Mouse (Mus musculus): ENCODE data around the gene Dhx58. TPM values are rescaled to one million over a fixed set of nuclear protein-coding genes. Genes with fewer than 3 reads are reported as not detected.

Dhx58 gene
- polyA plus RNA-seq, 1 experiment from 2014 or later: 1.3 TPM

- Histone ChIP-seq H3K27me3 (ENCODE audit: control insufficient read depth, insufficient read depth, low read length) (no peaks in the 10 kb centered on the region), H3K27ac (ENCODE audit: low read depth, low read length) (no peak overlapping the region), H3K9me3 (replicated peaks; ENCODE audit: control insufficient read depth, low read length) (no peaks in the 10 kb centered on the region), H3K4me3 (ENCODE audit: low read depth, low read length) (no peak overlapping the region), H3K9ac (ENCODE audit: low read depth, low read length) (no peak overlapping the region), H3K4me1 (ENCODE audit: control insufficient read depth, insufficient read depth, low read length) (peaks cover 7% of the 10 kb centered on the region), H3K36me3 (ENCODE audit: control insufficient read depth, insufficient read depth, low read length) (peaks cover 2% of the 10 kb centered on the region; the same call in 1 of the 2 replicates), H3K4me2 (no peak overlapping the region)
- no peak for ATAC-seq (replicated peaks; ENCODE audit: insufficient number of reproducible peaks, low FRiP score, low TSS enrichment)
- 76% methylated on average over 4 of the region's 4 CpGs for WGBS (ENCODE audit: insufficient replicate concordance)
Observed at GRCm38 (mm10) chr11:100729976-100730375, 25.9 kb upstream of the Dhx58 start.

DNA sequence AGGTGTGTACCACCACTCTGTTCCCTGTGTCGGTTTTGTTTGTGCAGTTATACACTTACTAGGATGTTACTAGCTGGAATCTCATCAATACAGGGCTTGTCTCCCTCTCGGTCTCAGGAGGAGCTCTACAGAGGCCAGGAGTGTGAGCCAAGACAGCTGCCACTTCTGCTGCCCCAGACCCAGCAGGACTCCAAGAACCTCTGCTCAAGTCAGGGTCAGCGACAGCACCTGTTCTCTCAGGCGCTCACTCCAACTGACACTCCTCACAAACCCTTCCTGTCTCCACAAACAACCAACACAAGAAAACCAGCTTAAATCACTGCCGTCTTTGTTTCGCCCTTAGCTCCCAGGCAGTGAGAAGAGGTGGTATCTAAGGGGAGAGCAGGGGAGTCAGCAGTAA is 24.5 kb upstream of the Dhx58 start:
- H3K36me3 ChIP-seq (ENCODE audit: control insufficient read depth, insufficient read depth, low read length): peaks cover 2% of the 10 kb centered on the region; the same call in 1 of the 2 replicates
- H3K4me3 ChIP-seq (ENCODE audit: low read depth, low read length): no peak overlapping the region
- 80% methylated on average over 6 of the region's 6 CpGs for WGBS (ENCODE audit: insufficient replicate concordance)
- ATAC-seq (replicated peaks; ENCODE audit: insufficient number of reproducible peaks, low FRiP score, low TSS enrichment): no peak
- H3K9ac ChIP-seq (ENCODE audit: low read depth, low read length): no peak overlapping the region
- no peak overlapping the region for H3K4me2 ChIP-seq
- peaks cover 11% of the 10 kb centered on the region for H3K4me1 ChIP-seq (ENCODE audit: control insufficient read depth, insufficient read depth, low read length)
- H3K27ac ChIP-seq (ENCODE audit: low read depth, low read length): no peak overlapping the region
- no peaks in the 10 kb centered on the region for H3K9me3 ChIP-seq (replicated peaks; ENCODE audit: control insufficient read depth, low read length)
- no peaks in the 10 kb centered on the region for H3K27me3 ChIP-seq (ENCODE audit: control insufficient read depth, insufficient read depth, low read length)

GRCm38 (mm10) chr11:100727201-100727600 is 23.1 kb upstream of the Dhx58 start:
- ATAC-seq (replicated peaks; ENCODE audit: insufficient number of reproducible peaks, low FRiP score, low TSS enrichment): no peak
- peaks cover 19% of the 10 kb centered on the region for H3K4me1 ChIP-seq (ENCODE audit: control insufficient read depth, insufficient read depth, low read length)
- 96% methylated on average over 3 of the region's 3 CpGs for WGBS (ENCODE audit: insufficient replicate concordance)

DNA sequence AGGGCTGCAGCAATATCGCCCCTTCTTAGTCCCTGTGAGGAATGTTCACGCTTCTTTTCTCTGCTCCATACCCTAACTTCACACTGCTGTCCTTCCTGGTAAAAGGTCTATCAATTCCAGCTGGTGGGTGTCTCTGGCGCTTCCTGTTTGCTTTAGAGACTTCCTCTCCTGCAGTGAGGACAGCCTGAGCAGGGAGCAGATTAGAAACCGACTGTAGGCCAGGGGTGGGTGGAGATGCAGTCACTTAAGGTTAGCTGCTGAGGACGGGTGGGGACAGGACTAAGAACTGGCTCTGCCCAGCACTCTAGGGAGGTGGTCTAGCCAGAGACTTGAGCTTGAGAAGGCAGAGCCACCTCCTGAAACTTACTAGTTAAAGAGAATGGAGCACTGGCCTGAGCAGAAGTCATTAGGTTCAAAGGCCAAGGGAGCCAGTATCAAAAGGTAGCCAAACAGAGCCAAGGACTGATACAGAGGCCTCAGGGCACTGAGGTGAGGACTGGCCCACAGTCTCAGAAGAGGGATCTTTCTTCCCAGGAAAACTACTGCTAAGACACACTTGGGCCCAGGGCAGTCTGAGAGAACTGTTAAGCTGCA is 20.9 kb upstream of the Dhx58 start:
- H3K4me2 ChIP-seq: no peak overlapping the region; the same call in 1 of the 2 replicates
- no peak overlapping the region for H3K9ac ChIP-seq (ENCODE audit: low read depth, low read length)
- 26% methylated on average over 5 of the region's 5 CpGs for WGBS (ENCODE audit: insufficient replicate concordance)

More at GRCm38 (mm10) chr11:100727201-100727600, 23.1 kb upstream of the Dhx58 start:
- H3K27ac ChIP-seq (ENCODE audit: low read depth, low read length): no peak overlapping the region
- no peaks in the 10 kb centered on the region for H3K27me3 ChIP-seq (ENCODE audit: control insufficient read depth, insufficient read depth, low read length)
- no peak overlapping the region for H3K4me3 ChIP-seq (ENCODE audit: low read depth, low read length)
- no peaks in the 10 kb centered on the region for H3K9me3 ChIP-seq (replicated peaks; ENCODE audit: control insufficient read depth, low read length)
- no peak overlapping the region for H3K9ac ChIP-seq (ENCODE audit: low read depth, low read length)
- no peak overlapping the region for H3K4me2 ChIP-seq
- peaks cover 2% of the 10 kb centered on the region; the same call in 1 of the 2 replicates for H3K36me3 ChIP-seq (ENCODE audit: control insufficient read depth, insufficient read depth, low read length)

GRCm38 (mm10) chr11:100722493-100723028 is 18.5 kb upstream of the Dhx58 start:
- Histone ChIP-seq H3K9ac (ENCODE audit: low read depth, low read length) (0 out of 2 replicates have a peak overlapping the region, but pooled peaks have one; percentile 46), H3K4me1 (ENCODE audit: control insufficient read depth, insufficient read depth, low read length) (peaks cover 45% of the 10 kb centered on the region), H3K4me3 (ENCODE audit: low read depth, low read length) (no peak overlapping the region), H3K27me3 (ENCODE audit: control insufficient read depth, insufficient read depth, low read length) (no peaks in the 10 kb centered on the region), H3K36me3 (ENCODE audit: control insufficient read depth, insufficient read depth, low read length) (peaks cover 7% of the 10 kb centered on the region), H3K9me3 (replicated peaks; ENCODE audit: control insufficient read depth, low read length) (no peaks in the 10 kb centered on the region), H3K4me2 (peak overlapping the region; percentile 16; the same call in 1 of the 2 replicates), H3K27ac (ENCODE audit: low read depth, low read length) (peak overlapping the region; percentile 86)
- 52% methylated on average over 2 of the region's 2 CpGs for WGBS (ENCODE audit: insufficient replicate concordance)
- no peak for ATAC-seq (replicated peaks; ENCODE audit: insufficient number of reproducible peaks, low FRiP score, low TSS enrichment)

More for the DNA sequence above, 20.9 kb upstream of the Dhx58 start:
- peaks cover 40% of the 10 kb centered on the region for H3K4me1 ChIP-seq (ENCODE audit: control insufficient read depth, insufficient read depth, low read length)
- peak overlapping the region; percentile 57 for H3K27ac ChIP-seq (ENCODE audit: low read depth, low read length)
- 0 out of 2 replicates have a peak, but pooled peaks have one; percentile 40 for ATAC-seq (replicated peaks; ENCODE audit: insufficient number of reproducible peaks, low FRiP score, low TSS enrichment)
- no peak overlapping the region for H3K4me3 ChIP-seq (ENCODE audit: low read depth, low read length)
- no peaks in the 10 kb centered on the region for H3K27me3 ChIP-seq (ENCODE audit: control insufficient read depth, insufficient read depth, low read length)
- H3K36me3 ChIP-seq (ENCODE audit: control insufficient read depth, insufficient read depth, low read length): peaks cover 2% of the 10 kb centered on the region; the same call in 1 of the 2 replicates
- H3K9me3 ChIP-seq (replicated peaks; ENCODE audit: control insufficient read depth, low read length): no peaks in the 10 kb centered on the region

GRCm38 (mm10) chr11:100721776-100722492 is 17.9 kb upstream of the Dhx58 start:
- no peaks in the 10 kb centered on the region for H3K9me3 ChIP-seq (replicated peaks; ENCODE audit: control insufficient read depth, low read length)
- ATAC-seq (replicated peaks; ENCODE audit: insufficient number of reproducible peaks, low FRiP score, low TSS enrichment): no peak
- no peaks in the 10 kb centered on the region for H3K27me3 ChIP-seq (ENCODE audit: control insufficient read depth, insufficient read depth, low read length)
- H3K9ac ChIP-seq (ENCODE audit: low read depth, low read length): 0 out of 2 replicates have a peak overlapping the region, but pooled peaks have one; percentile 46
- WGBS (ENCODE audit: insufficient replicate concordance): 40% methylated on average over 8 of the region's 8 CpGs
- H3K4me2 ChIP-seq: peak overlapping the region; percentile 16; the same call in 1 of the 2 replicates
- H3K36me3 ChIP-seq (ENCODE audit: control insufficient read depth, insufficient read depth, low read length): peaks cover 8% of the 10 kb centered on the region
- peak overlapping the region; percentile 86 for H3K27ac ChIP-seq (ENCODE audit: low read depth, low read length)
- H3K4me1 ChIP-seq (ENCODE audit: control insufficient read depth, insufficient read depth, low read length): peaks cover 45% of the 10 kb centered on the region
- H3K4me3 ChIP-seq (ENCODE audit: low read depth, low read length): no peak overlapping the region

DNA sequence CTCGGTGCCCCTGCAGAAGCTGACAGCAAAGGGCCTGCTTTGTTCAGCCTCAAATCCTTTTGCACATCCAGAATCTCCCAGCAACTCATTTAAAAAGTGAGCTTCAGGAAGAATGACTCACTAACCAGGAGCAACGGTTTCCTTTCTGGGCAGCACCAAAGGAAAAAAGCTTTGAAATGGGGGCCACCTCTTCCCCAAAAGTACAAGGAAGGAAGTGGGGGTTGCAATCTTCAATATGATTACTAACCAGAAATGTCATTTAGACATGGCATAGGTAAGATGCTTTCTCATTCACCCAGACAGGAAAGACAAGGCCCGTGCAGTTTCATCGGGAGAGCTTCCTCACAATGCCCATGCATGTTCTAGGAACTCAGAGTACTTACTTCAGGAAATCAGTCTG is 17.2 kb upstream of the Dhx58 start:
- H3K9ac ChIP-seq (ENCODE audit: low read depth, low read length): peak overlapping the region; percentile 60
- WGBS (ENCODE audit: insufficient replicate concordance): 51% methylated on average over 4 of the region's 4 CpGs
- H3K36me3 ChIP-seq (ENCODE audit: control insufficient read depth, insufficient read depth, low read length): peaks cover 12% of the 10 kb centered on the region
- H3K27me3 ChIP-seq (ENCODE audit: control insufficient read depth, insufficient read depth, low read length): no peaks in the 10 kb centered on the region
- no peak for ATAC-seq (replicated peaks; ENCODE audit: insufficient number of reproducible peaks, low FRiP score, low TSS enrichment)
- peak overlapping the region; percentile 86 for H3K27ac ChIP-seq (ENCODE audit: low read depth, low read length)
- no peaks in the 10 kb centered on the region for H3K9me3 ChIP-seq (replicated peaks; ENCODE audit: control insufficient read depth, low read length)
- no peak overlapping the region for H3K4me3 ChIP-seq (ENCODE audit: low read depth, low read length)
- H3K4me1 ChIP-seq (ENCODE audit: control insufficient read depth, insufficient read depth, low read length): peaks cover 45% of the 10 kb centered on the region
- no peak overlapping the region for H3K4me2 ChIP-seq

- H3K27me3 ChIP-seq (ENCODE audit: control insufficient read depth, insufficient read depth, low read length): no peaks in the 10 kb centered on the region
- 46% methylated on average over 5 of the region's 5 CpGs for WGBS (ENCODE audit: insufficient replicate concordance)
- no peak overlapping the region for H3K4me3 ChIP-seq (ENCODE audit: low read depth, low read length)
- H3K27ac ChIP-seq (ENCODE audit: low read depth, low read length): peak overlapping the region; percentile 86; the same call in 1 of the 2 replicates
- H3K36me3 ChIP-seq (ENCODE audit: control insufficient read depth, insufficient read depth, low read length): peaks cover 16% of the 10 kb centered on the region
- H3K9ac ChIP-seq (ENCODE audit: low read depth, low read length): 0 out of 2 replicates have a peak overlapping the region, but pooled peaks have one; percentile 60
- H3K4me2 ChIP-seq: 0 out of 2 replicates have a peak overlapping the region, but pooled peaks have one; percentile 8
- peaks cover 42% of the 10 kb centered on the region for H3K4me1 ChIP-seq (ENCODE audit: control insufficient read depth, insufficient read depth, low read length)
- ATAC-seq (replicated peaks; ENCODE audit: insufficient number of reproducible peaks, low FRiP score, low TSS enrichment): no peak
- no peaks in the 10 kb centered on the region for H3K9me3 ChIP-seq (replicated peaks; ENCODE audit: control insufficient read depth, low read length)
Observed at GRCm38 (mm10) chr11:100720345-100720744, 16.3 kb upstream of the Dhx58 start.
